Mouse (Mus musculus): ENCODE results near the gene Tor1b.

The Tor1b gene

DNA sequence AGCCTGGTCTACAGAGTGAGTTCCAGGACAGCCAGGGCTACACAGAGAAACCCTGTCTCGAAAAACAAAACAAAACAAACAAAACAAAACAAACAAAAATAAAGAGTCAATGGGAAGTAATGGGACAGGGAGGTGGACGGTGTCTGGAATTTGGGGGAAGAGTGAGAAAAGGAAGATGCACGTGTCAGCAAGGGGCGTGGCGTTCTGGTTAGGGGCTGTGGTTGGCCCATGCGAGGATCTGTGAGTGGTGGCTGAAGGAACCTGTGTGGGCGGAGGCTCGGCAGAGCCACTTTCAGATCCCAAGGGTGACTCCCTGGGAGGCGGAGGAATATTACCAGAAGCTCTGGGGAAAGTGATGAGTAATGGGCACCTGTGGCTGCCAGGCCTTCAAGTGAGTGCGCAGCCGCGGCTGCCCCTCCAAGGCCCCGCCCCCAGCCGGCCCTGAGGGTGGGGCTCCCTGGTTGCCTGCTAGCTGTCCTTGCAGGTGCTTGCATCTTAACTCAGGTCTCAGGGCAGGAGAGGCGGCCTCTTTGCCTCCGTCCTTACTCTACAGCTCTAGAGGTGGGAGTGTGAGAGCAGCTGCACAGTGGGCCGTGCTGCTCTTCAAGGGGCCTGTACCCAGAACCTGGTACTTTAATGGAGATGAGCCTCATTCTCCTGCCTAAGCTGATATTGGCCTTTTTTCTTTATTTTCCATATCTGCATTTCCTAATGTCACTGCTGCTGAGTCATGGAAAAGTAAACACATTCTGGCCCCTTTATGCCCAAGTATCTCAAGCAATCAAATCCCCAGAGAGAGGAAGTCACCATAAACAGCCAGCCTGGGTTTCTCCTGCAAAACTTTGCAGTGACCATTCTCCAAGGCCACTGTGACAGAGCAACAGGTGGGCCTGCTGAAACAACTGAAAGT is 32.6 kb downstream of the Tor1b start:
- DNase-seq (ENCODE audit: low spot score in 2 of 2) = no peak

GRCm38 (mm10) chr2:30990221-30990620 is 37.5 kb downstream of the Tor1b start:
- DNase-seq (ENCODE audit: low spot score in 2 of 2) = no peak

- no peak for DNase-seq (ENCODE audit: low spot score in 2 of 2)
Observed at GRCm38 (mm10) chr2:30994853-30995252, 42.1 kb downstream of the Tor1b start.

DNA sequence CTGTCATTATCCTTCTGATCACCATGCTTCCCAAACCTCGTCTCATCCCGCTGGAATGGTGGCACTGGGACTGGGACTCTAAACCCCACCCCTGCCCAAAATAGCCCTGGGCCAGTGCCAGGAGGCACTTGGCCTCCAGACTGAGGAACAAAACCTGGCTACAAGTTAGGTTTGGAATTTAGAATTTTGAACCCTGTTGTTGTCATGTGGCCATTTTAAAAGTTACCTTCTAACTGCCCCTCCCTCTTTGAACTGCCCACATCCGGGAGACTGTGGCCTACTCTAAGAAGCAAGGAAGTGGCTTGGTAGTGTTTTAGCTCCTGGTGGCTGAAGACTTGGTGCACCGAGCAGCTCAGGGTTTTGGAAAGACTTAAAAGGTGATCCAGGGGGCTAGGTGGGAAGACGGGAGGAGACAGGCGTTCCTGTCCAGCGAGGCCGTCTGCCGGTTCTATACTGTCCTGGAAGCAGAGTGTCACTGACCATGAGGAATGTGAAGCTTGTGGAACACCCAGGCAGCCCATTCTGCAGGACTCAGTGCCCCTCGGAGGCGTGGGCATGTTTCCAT is 42.8 kb downstream of the Tor1b start:
- DNase-seq (ENCODE audit: low spot score in 2 of 2) = no peak

GRCm38 (mm10) chr2:30998443-30999260 is 45.9 kb downstream of the Tor1b start:
- DNase-seq (ENCODE audit: low spot score in 2 of 2) = no peak

DNA sequence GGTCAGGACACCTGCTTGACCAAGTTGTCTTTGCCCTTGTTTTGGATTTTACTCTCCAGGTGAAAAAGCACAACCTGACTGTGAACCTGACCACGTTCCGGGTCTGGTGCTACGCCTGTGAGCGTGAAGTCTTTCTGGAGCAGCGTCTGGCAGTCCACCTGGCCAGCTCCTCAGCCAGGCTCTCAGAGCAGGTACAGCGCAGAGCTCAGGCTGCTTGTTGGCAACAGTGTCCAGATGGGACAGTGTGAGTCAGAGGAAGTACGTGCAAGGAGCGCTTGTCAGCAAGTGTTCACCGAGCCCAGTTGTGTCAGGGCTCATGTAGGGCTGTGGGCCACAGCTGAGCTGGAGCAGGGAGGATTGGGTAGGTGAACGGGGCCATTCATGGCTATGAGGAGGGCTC is 50.1 kb downstream of the Tor1b start:
- DNase-seq (ENCODE audit: low spot score in 2 of 2) = no peak

DNA sequence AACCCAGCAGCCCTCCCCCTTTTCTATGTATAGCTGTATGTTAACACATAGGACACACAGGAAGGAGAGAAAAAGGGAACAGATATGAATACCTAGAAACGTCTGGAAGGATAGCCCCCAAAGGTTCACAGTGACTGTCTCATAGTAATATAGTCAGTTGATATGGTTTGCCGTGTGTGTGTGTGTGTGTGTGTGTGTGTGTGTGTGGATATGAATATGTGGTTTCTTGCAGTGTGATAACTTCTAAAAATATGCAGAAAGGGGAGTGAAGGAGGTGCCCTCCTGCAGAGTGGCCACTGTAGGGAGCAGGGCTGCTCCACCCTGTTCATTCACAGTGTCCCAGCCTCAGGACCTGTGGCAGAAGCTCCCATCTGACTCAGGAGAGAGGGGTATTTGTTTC is 52.7 kb downstream of the Tor1b start:
- DNase-seq (ENCODE audit: low spot score in 2 of 2) = no peak

GRCm38 (mm10) chr2:31006434-31006833 is 53.7 kb downstream of the Tor1b start:
- DNase-seq (ENCODE audit: low spot score in 2 of 2) = no peak

DNA sequence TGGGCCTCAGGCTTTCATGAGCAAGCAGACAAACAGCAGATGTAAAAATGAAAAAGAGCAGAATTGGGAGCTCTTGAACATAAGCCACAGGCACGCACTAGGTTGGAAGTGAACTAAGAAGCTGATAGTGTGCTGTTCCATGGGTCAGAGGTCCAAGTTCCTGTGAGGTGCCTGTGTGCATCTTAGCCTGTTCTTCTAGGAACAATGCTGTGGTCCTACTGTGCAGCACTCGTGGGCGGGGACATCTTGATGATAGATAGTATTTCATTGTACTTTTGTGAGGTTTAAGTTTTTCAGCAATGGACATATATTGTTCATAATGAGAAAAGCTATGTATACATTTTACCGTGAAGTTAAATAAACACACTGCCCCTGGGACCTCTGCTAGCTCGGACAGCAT is 54.4 kb downstream of the Tor1b start:
- DNase-seq (ENCODE audit: low spot score in 2 of 2) = no peak
